Mouse (Mus musculus): ENCODE results near the gene Gm9.

DNA sequence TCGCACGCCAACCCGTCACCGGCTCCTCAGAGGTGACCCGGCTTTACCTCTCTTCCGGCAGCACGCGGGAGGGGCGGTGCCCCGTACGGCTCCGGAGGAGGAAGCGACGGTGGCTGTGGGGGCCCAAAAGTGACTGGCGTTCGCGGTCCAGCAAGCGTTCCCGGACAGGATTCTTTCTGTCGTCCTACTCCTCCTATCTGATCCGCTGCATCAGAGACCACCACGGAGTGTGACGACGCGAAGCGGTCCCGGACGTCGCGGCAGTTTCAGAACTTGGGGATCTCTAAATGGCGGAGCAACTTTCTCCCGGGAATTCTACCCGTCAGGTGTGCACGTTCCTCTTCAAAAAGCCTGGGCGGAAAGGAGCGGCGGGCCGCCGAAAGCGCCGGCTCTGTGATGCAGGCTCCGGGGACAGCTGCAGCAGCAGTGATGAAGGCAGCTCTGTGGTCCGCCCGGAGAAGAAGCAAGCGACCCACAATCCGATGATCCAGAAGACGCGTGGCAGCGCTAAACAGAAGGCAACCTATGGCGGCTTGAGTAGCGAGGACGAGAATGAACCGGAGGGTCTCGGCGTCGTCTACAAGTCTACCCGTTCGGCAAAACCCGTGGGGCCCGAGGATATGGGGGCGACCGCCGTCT lies 19.6 kb downstream of the Gm9 start, which contains the start of the genes Ndufa1 and Rnf113a1:
- TF ChIP-seq CTCF (IDR thresholded peaks at IDR 0.05; ENCODE audit: borderline replicate concordance, control insufficient read depth, extremely low read depth, insufficient read depth, low read length, poor library complexity) (no peak), POLR2A (IDR thresholded peaks at IDR 0.05; ENCODE audit: control insufficient read depth, extremely low read depth, insufficient read depth, low read length, poor library complexity) (no peak)
